20 mouse cellular contexts compared by ENCODE assay signal in the genomic region with DNA sequence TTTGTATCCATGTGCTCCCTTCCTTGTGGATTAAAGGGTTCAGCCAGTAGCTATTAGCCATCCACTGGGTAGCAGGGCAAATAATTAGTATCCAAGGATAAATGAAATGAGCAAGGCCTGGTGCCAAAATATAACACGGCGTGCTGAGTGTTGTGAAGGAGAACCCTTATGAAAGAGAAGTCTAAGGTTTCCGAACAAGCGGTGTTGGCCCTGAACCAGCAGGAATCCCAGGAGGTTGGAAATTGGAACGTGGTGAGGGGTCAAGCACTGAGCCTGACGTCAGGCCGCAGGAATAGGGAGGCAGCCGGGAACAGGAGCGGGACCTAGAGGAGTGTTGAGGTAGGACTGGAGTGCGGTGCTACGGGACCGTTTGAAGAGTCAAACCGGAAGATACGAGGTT. TPM values are rescaled to one million over a fixed set of nuclear protein-coding genes. Genes with fewer than 3 reads are reported as not detected.
A peak's percentile ranks its signal among the peaks of the same experiment; 100 is the strongest.
DNase-seq lines count a peak whose midpoint lies in the region; ATAC-seq and TF ChIP-seq lines count a peak whose summit lies in the region.
"Had no signal": no experiment of that assay in that cellular context is flagged by ENCODE, and none has a peak within 500 bp of the region (broad histone marks: within the 10 kb centered on the region; RNA-seq: fewer than 3 reads in every experiment).

No protein-coding gene starts in this region.

- TF ChIP-seq CTCF in forebrain, postnatal 0 days (IDR thresholded peaks at IDR 0.05; ENCODE audit: low read depth): no peak
- TF ChIP-seq CTCF in E14TG2a.4 (conservative IDR thresholded peaks at IDR 0.05; ENCODE audit: low read length): no peak

- H3K9ac ChIP-seq in forebrain, embryonic 12.5 days: no peak overlapping the region
- no peak overlapping the region for H3K9ac ChIP-seq in forebrain, postnatal 0 days
- H3K9ac ChIP-seq in heart, embryonic 12.5 days: no peak overlapping the region
- H3K9ac ChIP-seq: heart, embryonic 13.5 days; midbrain, embryonic 15.5 days had no signal

- H3K27ac ChIP-seq in forebrain, embryonic 12.5 days: no peak overlapping the region
- H3K27ac ChIP-seq in forebrain, postnatal 0 days (ENCODE audit: low read depth, low read length): no peak overlapping the region
- H3K27ac ChIP-seq in heart, embryonic 12.5 days (ENCODE audit: poor library complexity, severe bottlenecking): no peak overlapping the region
- H3K27ac ChIP-seq: heart, embryonic 13.5 days; hindbrain, postnatal 0 days; kidney, postnatal 0 days; layer of hippocampus, adult 2 months; midbrain, embryonic 15.5 days had no signal

- no peak overlapping the region for H3K4me2 ChIP-seq in forebrain, embryonic 12.5 days
- no peak overlapping the region for H3K4me2 ChIP-seq in forebrain, postnatal 0 days (ENCODE audit: low read depth)
- H3K4me2 ChIP-seq in heart, embryonic 12.5 days: no peak overlapping the region
- H3K4me2 ChIP-seq: heart, embryonic 13.5 days; midbrain, embryonic 15.5 days had no signal

- no peak for DNase-seq in forebrain, postnatal 0 days
- DNase-seq in heart, postnatal 4 days: peak; percentile 32
- peak; percentile 20 for DNase-seq in adrenal gland, postnatal 25 days
- no peak for DNase-seq in MN1 (ENCODE audit: low spot score)
- DNase-seq: B cell, adult 2 months; cerebellum, adult 11 months; heart, postnatal 36 days; lung, postnatal 36 days had no signal

- 89% methylated on average over 14 of the region's 14 CpGs for WGBS in forebrain, embryonic 12.5 days
- 56% methylated on average over 14 of the region's 14 CpGs for whole genome bisulfite sequencing in forebrain, postnatal 0 days
- WGBS in heart, embryonic 12.5 days: 86% methylated on average over 14 of the region's 14 CpGs

- H3K36me3 ChIP-seq in forebrain, embryonic 12.5 days (replicated peaks): peaks cover 75% of the 10 kb centered on the region
- H3K36me3 ChIP-seq in forebrain, postnatal 0 days (ENCODE audit: insufficient read depth): peaks cover 22% of the 10 kb centered on the region
- peaks cover 60% of the 10 kb centered on the region for H3K36me3 ChIP-seq in heart, embryonic 12.5 days
- peaks cover 79% of the 10 kb centered on the region for H3K36me3 ChIP-seq in E14TG2a.4 (ENCODE audit: insufficient read depth, low read length)

- H3K27me3 ChIP-seq in forebrain, embryonic 12.5 days: no peaks in the 10 kb centered on the region
- no peaks in the 10 kb centered on the region for H3K27me3 ChIP-seq in forebrain, postnatal 0 days (ENCODE audit: insufficient read depth, low read length)
- no peaks in the 10 kb centered on the region for H3K27me3 ChIP-seq in heart, embryonic 12.5 days (replicated peaks)
- no peaks in the 10 kb centered on the region for H3K27me3 ChIP-seq in E14TG2a.4 (ENCODE audit: insufficient read depth, low read length)
- H3K27me3 ChIP-seq: heart, embryonic 13.5 days; midbrain, embryonic 15.5 days had no signal

- H3K4me3 ChIP-seq in forebrain, embryonic 12.5 days (replicated peaks): no peak overlapping the region
- no peak overlapping the region for H3K4me3 ChIP-seq in forebrain, postnatal 0 days (ENCODE audit: low read depth, low read length)
- H3K4me3 ChIP-seq in heart, embryonic 12.5 days: no peak overlapping the region
- 0 out of 2 replicates have a peak overlapping the region, but pooled peaks have one; percentile 13 for H3K4me3 ChIP-seq in E14TG2a.4 (replicated peaks; ENCODE audit: low read length)
- H3K4me3 ChIP-seq: heart, embryonic 13.5 days; layer of hippocampus, adult 2 months; midbrain, embryonic 15.5 days; myocyte had no signal

- H3K4me1 ChIP-seq in forebrain, embryonic 12.5 days: peaks cover 3% of the 10 kb centered on the region; the same call in 1 of the 2 replicates
- no peaks in the 10 kb centered on the region for H3K4me1 ChIP-seq in forebrain, postnatal 0 days (ENCODE audit: insufficient read depth)
- no peaks in the 10 kb centered on the region for H3K4me1 ChIP-seq in heart, embryonic 12.5 days (replicated peaks)
- peaks cover 60% of the 10 kb centered on the region for H3K4me1 ChIP-seq in E14TG2a.4 (replicated peaks; ENCODE audit: low read depth, low read length)
- H3K4me1 ChIP-seq: midbrain, embryonic 15.5 days had no signal

- ATAC-seq in forebrain, embryonic 12.5 days (ENCODE audit: low FRiP score): peak; percentile 13; the same call in 1 of the 2 replicates
- ATAC-seq in forebrain, postnatal 0 days: no peak
- no peak for ATAC-seq in heart, embryonic 12.5 days (ENCODE audit: insufficient number of reproducible peaks, low FRiP score)
- ATAC-seq: hindbrain, postnatal 0 days; intestine, postnatal 0 days; midbrain, embryonic 15.5 days had no signal

- no peaks in the 10 kb centered on the region for H3K9me3 ChIP-seq in forebrain, embryonic 12.5 days
- no peaks in the 10 kb centered on the region for H3K9me3 ChIP-seq in forebrain, postnatal 0 days (ENCODE audit: low read length)
- no peaks in the 10 kb centered on the region for H3K9me3 ChIP-seq in heart, embryonic 12.5 days (replicated peaks)
- H3K9me3 ChIP-seq in E14TG2a.4 (ENCODE audit: low read length): no peaks in the 10 kb centered on the region
- H3K9me3 ChIP-seq: heart, embryonic 13.5 days; midbrain, embryonic 15.5 days had no signal

RNA-seq across cellular contexts. Expression of a gene that starts 19.9 kb away (rescaled TPM):
- 58.2 and 62.0 TPM in 2 replicates for polyA plus RNA-seq in forebrain, embryonic 12.5 days (2016; fragmentation: Nextera tagmentation; extraction: Ambion mirVana)
- 51.1 and 52.9 TPM in 2 replicates for total RNA-seq in forebrain, postnatal 0 days (2014; rRNA removed)
- polyA plus RNA-seq in forebrain, postnatal 0 days (2015; fragmentation: Nextera tagmentation; extraction: Ambion mirVana): 36.3 and 43.8 TPM in 2 replicates
- total RNA-seq in heart, postnatal 4 days (2021): 10 to 100 TPM; 35.6 to 38.4 TPM
- 30.7 and 31.2 TPM in 2 replicates for polyA plus RNA-seq in heart, embryonic 12.5 days (2016; fragmentation: Nextera tagmentation; extraction: Ambion mirVana)
- 15.7 and 15.8 TPM in 2 replicates for total RNA-seq in adrenal gland, postnatal 25 days (2021)

RNA-seq across cellular contexts. Expression of a gene that starts 25.3 kb away (rescaled TPM):
- polyA plus RNA-seq in forebrain, embryonic 12.5 days (2016; fragmentation: Nextera tagmentation; extraction: Ambion mirVana): 165 and 166 TPM in 2 replicates
- 331 and 345 TPM in 2 replicates for total RNA-seq in forebrain, postnatal 0 days (2014; rRNA removed)
- polyA plus RNA-seq in forebrain, postnatal 0 days (2015; fragmentation: Nextera tagmentation; extraction: Ambion mirVana): 189 and 202 TPM in 2 replicates
- total RNA-seq in heart, postnatal 4 days (2021): 10 to 100 TPM; 26.0 to 28.9 TPM
- 54.8 and 55.4 TPM in 2 replicates for polyA plus RNA-seq in heart, embryonic 12.5 days (2016; fragmentation: Nextera tagmentation; extraction: Ambion mirVana)
- total RNA-seq in adrenal gland, postnatal 25 days (2021): 11.1 and 16.5 TPM in 2 replicates
- total RNA-seq: megakaryocyte-erythroid progenitor cell, adult 5-6 weeks had no signal
- polyA plus RNA-seq: liver, adult 2 months had no signal

Comparison
In these comparisons a context has a peak if more than half of its experiments do, and no peak if none do; other contexts are left out.
1. DNase-seq: peak in heart, postnatal 4 days (single experiment) and adrenal gland, postnatal 25 days (single experiment); none in forebrain, postnatal 0 days (single experiment) and MN1 (single experiment).
2. RNA of a gene that starts 25.3 kb away (total RNA-seq): 331 to 345 TPM in forebrain, postnatal 0 days; 26.0 to 28.9 TPM in heart, postnatal 4 days and 11.1 to 16.5 TPM in adrenal gland, postnatal 25 days; every median in the first group is over 10 times any median in the second.